Mouse (Mus musculus) heart, postnatal 0 days (tissue): ENCODE measurements around the gene Usp1.
"Not testable (repeated sequence)": the region's sequence is repeated elsewhere in the genome, so short reads cannot be mapped to it uniquely, and the experiment has no call there.

ENCODE experiments used
- CTCF ChIP-seq: IDR thresholded peaks from 2 replicates; pipeline ENCODE4 v1.5.1; 2016; ENCODE audit warnings: antibody characterized with exemption, control low read depth, low read depth
- EP300 ChIP-seq: IDR thresholded peaks from 2 replicates; pipeline ENCODE4 v1.6.1; 2016; ENCODE audit warnings: antibody characterized with exemption, low read depth

GRCm38 (mm10) chr4:98938210-98938609, 14.6 kb downstream of the Usp1 start:
- not testable (repeated sequence) for TF ChIP-seq EP300, CTCF
